Mouse (Mus musculus): ENCODE data around the gene Defb42.

The Defb42 gene

DNA sequence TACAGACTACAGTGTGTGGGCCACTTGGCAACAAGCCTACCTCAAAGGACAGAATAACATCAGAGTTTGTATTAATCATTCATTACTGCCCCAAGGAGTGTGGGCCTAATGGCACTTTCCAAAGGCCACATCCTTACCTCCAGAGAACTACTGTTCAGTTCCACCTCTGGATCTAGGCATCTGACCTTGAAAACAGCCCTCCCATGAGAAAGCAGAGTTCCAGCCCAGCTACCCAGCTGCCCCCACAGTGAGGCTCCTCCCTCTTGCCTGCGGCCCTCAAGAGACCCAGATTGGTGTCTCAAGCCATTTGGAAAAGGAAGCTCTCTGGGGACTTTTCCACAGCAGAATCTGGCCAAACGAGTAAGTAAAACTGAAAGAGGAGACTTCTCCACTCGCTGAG lies at the start of gene Defb42:
TSS of gene Defb42 (plus strand) at position 301 of the 400 bp plus-strand sequence.
- DNase-seq (ENCODE audit: low read depth, low spot score), result no peak

DNA sequence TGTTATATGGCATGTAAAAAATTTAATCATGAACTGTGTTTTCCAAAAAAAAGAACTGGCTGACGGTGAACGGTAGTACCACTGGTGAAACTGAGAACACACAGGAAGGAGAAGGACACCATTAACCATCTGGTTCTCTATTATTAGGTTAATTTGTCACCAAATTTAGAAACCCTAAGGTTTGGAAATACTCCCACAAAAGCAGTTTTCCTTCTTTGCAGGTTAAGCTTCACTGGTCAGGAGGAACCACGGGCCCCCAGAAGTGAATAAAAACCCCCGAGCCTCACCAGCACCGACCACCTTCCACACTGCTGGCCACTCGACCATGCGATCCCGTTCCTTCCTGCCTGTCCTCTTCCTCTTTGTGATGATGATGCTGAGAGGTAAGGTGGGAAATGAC lies 49.0 kb upstream of the Defb42 start, which contains the start of gene Defb47:
TSS of gene Defb47 (plus strand) at position 301 of the 400 bp plus-strand sequence.
- DNase-seq (ENCODE audit: low read depth, low spot score), result no peak

DNA sequence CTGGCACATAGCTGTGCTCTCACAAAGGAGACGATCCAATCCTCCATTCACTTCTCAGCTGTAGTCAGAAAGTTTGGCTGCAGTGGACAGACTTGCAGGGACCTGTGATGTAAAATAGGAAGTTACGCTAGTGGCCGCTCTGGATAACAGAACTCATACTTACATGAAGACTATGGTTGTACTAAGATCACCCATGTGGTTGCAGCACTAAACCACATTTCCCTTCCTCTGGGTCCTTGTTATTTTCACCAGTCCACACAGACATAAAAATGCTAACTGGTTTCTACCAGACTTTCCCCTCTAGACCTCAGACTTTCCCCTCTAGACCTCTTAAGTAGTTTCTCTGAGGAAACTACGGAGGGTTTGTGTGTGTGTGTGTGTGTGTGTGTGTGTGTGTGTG lies 47.8 kb upstream of the Defb42 start:
- DNase-seq (ENCODE audit: low read depth, low spot score), result no peak

DNA sequence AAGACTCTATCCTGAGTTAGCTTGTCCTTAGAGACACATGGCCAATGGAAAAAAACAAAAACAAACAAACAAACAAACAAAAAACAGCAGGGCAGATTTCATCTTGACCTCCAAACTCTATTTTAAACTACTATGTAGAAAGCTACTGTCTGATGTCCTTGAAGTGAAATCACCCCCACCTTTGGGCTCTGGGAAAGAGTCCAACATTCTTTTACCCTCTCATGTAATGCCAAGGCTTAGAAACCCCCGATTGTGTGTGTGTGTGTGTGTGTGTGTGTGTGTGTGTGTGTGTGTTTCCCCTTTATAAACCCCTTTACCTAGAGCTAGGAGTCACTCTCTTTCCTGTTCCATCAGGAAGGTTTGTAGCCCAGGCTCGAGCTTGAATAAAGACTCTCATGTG lies 44.2 kb upstream of the Defb42 start:
- no peak for DNase-seq (ENCODE audit: low read depth, low spot score)

DNA sequence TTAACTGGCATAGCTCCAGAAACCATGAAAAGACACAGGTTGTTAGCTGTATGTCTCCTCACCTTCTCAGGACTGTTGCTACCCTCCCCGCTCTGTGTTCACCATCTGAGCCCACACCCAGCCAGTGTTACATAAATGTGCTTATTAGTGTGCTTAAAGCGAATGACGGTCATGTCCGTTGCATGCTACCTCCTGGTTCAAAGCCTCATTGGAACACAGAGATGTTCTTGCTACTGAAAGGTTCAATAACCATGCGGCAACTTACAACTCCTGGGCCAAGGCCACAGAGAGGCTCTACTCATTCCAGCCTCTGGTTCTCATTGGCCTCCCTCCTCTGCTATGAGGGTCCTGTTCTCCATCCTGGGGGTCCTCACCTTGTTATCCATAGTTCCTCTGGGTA lies 35.3 kb upstream of the Defb42 start, which contains the start of gene Defb43:
TSS of gene Defb43 (plus strand) at position 301 of the 400 bp plus-strand sequence.
- DNase-seq (ENCODE audit: low read depth, low spot score), result no peak

DNA sequence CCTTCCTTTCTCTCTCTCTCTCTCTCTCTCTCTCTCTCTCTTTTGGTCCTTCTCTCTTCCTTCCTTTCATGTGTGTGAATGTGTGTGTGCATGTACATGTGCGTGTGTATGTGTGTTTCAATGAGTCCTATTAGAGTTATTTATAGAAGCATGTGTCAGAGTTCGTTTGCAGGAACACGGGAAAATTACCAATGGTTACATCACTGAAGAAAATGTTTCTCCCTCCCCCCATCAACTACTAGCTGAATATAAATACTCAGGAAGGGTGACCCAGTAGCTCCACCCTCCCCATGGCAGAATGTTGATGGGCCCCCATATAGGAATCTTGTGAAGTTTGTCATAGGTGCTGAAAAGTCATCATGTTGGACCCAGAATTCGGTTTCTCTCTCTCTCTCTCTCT lies 33.7 kb upstream of the Defb42 start:
- no peak for DNase-seq (ENCODE audit: low read depth, low spot score)

DNA sequence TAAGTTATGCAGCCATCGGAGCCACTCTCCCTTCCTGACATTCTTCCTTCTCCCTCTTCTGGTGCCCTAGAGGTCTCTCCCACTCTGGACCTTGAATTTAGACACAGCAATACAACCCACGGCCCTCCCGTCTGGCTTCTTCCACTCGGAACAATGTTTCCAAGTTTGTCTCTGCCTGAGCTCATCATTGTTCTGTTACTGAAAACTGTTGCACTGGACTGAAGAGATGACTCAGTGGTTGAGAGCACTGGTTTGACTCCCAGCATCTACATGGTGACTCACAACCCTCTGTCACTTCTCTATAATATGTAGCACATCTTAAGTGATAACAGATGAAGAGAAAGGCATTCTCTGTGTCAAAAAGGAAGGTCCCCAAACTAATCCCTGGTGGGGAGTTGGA lies 32.1 kb upstream of the Defb42 start:
- no peak for DNase-seq (ENCODE audit: low read depth, low spot score)

DNA sequence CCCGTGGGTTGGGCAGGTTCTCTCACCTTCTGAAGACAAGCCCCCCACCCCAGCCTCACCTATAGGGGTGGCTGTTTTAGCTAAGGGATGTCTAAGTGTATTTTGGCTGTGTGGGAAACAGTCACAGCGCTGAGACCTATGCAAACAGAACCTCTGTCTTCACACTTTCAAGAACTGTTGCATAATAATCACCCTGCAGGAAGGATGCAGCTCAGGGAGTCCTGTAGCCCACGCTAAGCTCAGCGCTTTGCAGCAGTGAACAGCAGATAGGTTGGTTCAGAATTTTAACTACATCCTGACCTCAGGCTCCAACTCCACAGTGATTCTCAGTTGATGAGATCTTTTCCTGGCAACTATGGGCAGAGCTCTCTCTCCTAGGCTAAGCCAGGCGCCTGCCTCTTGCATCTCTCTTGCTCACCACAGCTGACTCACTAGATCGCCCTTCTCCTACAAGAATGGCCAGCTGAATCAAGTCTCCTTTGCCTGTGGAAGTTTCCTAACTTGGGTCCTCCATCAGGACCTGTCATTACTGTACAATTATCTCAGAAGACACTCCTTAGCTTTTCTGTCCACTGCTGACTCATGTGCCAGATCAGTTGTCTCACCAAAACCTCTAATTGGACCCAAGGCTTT lies 26.2 kb upstream of the Defb42 start:
- peak; percentile 51 for DNase-seq (ENCODE audit: low read depth, low spot score)

DNA sequence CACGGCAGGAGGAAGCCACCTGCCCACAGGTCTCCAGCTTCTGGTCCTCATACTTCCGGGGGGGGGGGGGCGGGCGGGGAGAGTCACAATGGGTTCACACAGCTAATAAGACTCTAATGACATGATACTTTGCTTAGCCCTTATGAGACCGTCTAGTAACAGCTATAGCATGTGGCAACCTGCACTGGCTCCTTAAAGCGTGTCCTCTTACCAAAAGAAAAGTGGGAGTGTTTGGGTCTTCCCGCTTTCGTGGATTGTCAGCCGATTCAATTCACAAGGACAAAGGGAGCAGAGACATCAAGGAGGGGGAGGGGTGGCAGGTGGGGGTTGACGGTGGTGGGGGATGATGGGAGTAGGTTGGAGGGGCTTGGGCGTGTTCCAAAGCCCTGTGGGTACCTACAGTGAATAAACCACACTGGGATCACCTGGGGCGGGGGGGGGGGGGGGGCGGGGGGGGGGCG lies 3.1 kb downstream of the Defb42 start, which contains the start of gene Defb30:
TSS of gene Defb30 (minus strand) at position 51 of the 461 bp plus-strand sequence.
- no peak for DNase-seq (ENCODE audit: low read depth, low spot score)

DNA sequence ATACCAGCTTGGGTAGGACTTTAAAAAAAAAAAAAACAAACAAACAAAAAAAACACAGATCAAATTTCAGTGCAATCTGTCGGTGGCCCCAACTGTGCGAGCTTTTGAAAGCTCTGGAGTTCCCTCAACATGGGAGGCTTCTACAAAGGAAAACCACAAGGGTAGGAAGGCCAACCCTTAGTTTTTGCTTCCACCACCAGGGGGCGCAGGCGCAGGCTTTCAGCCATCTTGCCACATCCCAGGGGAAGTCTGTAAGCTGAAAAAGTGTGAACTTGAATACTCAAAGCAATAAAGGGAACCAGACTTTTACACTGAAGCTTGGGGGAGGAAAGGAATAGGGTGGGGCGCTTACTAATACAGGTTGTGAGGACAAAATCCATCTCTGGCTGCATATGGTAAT lies 4.0 kb downstream of the Defb42 start:
- no peak for DNase-seq (ENCODE audit: low read depth, low spot score)

DNA sequence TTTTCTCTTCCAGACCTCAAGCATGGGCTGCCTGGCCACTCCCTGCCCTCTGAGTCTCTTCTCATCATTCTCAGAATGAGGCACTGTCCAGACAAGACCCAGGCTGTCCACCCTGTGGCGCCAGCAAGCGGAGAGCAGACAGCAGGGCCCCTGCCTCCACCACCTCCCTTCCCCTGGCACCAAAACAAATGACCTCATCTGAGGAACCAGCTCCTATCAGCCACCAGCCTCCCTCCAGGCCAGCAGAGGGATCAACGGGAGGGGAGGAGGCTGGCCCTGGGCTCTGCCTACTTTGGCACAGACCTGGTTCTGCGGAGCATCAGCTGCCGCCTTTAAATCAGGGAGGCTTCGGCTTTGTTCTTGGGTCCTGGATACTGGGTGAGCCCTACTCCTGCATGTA lies 7.9 kb downstream of the Defb42 start:
- DNase-seq (ENCODE audit: low read depth, low spot score), result peak; percentile 55

DNA sequence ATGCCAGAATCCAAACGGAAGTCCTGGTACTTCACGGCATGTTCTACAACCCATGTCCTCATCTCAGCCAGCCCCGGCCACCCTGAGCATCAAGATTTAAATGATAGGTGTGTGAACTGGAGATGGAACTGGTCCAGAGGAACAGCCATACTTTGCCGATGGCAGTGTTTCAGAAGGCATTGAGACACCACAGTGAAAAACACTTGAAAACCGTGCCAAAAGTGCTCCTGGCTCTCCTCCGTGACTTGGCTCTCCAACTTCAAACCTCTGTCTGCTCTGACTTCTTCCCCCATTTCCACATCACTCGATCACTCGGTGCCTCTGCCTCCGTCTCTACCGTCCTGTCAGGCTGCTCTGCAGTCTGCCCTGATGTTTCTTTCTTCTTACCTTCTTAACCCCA lies 13.6 kb downstream of the Defb42 start:
- no peak for DNase-seq (ENCODE audit: low read depth, low spot score)

DNA sequence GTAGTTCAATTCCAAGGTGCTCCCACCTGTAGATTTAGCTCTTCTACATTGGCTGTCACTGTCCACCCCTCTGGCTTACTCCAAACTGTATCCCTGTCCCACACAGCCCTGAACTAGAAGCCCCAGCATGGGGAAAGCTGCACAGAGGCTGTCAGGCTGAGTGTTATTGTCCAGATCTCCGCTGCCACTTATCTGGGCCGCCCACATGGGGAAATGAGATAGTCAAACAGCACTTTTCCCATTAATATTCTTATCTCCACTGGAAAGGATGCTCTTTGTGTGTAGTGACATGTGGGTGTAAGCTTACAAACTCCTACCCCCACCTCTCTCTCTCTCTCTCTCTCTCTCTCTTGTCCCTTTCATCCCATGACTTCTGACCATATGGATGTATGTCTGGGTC lies 15.4 kb downstream of the Defb42 start:
- no peak for DNase-seq (ENCODE audit: low read depth, low spot score)

DNA sequence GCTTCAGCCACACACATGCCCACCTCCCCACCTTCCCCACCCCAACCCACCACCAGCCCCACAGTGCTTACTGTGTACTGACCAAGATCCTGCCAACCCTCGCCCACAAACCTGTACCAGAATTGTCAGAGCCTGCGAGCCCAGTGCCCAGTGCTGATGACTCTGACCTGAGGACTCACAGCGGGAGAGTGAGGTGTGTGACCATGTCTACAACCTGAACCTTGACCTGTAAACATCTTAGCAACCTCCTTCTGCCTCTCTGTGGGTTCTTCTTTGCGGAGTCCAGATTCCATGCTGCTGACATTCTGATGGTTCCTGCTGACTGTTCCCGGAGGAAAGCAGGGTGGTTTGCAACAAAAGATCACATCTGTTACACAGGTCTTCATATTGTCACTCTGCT lies 18.6 kb downstream of the Defb42 start:
- no peak for DNase-seq (ENCODE audit: low read depth, low spot score)

DNA sequence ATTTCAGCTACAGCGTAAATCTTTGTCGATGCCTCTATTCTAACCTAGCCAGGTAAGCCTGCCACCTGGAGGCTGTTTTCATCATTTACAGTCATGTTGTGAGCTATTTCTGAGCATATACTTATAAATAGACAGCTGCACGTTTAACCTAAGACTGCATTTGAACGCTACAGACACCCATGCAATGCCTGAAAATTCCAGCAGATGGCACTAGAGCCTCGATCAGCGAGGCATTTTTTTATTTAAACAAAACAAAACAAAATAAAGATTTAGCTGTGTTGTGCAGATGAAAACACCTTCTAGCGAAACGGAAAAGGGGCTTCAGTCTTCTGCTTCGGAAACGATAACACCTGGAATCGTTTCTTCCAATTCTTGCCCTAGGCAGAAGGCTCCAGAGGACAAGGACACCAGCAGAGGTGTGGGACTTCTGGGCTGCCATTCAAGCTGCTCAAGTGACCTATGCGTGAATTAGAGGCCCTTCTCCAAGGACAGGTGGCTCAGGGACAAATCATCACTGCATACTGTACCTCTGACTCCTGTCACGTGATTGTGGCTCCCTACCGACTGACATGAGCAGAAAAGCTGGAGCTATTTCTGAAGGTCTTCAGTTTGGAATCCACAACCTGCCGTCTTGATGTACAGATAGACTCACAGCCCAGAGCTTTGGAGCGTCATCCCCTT lies 20.0 kb downstream of the Defb42 start:
- peak; percentile 31 for DNase-seq (ENCODE audit: low read depth, low spot score)

DNA sequence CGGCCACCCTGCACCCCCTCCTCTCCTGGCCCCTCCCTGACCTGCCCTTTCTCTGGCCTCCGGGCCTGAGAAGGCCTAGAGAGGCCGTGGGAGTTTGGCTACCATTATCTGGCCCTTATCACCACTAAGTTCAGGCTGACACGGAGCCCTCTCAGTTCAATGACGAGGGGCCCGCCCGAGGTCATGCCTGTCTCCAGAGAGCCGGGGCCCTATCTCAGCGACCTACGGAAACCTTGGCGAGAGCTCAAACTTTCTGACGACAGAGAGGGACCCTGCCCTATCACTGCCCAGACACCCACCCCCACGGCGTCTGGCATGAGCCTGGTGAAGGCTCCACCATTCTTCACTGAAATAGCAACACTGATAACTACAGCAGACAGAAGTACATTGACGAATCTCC lies 20.9 kb downstream of the Defb42 start:
- DNase-seq (ENCODE audit: low read depth, low spot score), result no peak

Data from telencephalon, adult 2 months (tissue).